Mouse (Mus musculus) Patski (cell line): ENCODE results near the gene Alox12e. TPM values are rescaled to one million over a fixed set of nuclear protein-coding genes. Genes with fewer than 3 reads are reported as not detected.

Experiments
- ATAC-seq: fragments of 100-300 bp; one replicate; pipeline ENCODE4 v1.8.0; 2021
- CTCF ChIA-PET: fragments of 350-600 bp; sonication (Branson Sonifier 250); formaldehyde crosslinking; loops from one replicate; lab custom pipeline; 2022; ENCODE audit warnings: inconsistent platforms; lab: Charles Lee
- POLR2A ChIA-PET: fragments of 350-600 bp; sonication (Branson Sonifier 250); formaldehyde crosslinking; loops from one replicate; lab custom pipeline; 2022; ENCODE audit warnings: antibody characterized with exemption, inconsistent platforms; lab: Charles Lee
- DNase-seq: peaks from one replicate; pipeline ENCODE4 v3.0.0-alpha.2; 2011; ENCODE audit warnings: low read depth, low spot score
- H3K27me3 ChIP-seq: fragments of 371-371 bp; one replicate; pipeline ENCODE4 v1.5.1; 2021
- CTCF ChIP-seq: fragments of 100-300 bp; IDR thresholded peaks from one replicate; pipeline ENCODE4 v1.5.1; 2021
- in situ Hi-C: fragments of 300-500 bp; cut with MboI; formaldehyde crosslinking; loops from 3 replicates; pipeline ENCODE4 v1.11.1; 2018; ENCODE audit warnings: low pct_unique_long_range_greater_than_20kb, mixed read lengths
- polyA plus RNA-seq: library from polyadenylated mRNA; unstranded; gene quantifications from one replicate; pipeline ENCODE4 v1.2.3, GENCODE M21; 2021

Gene Alox12e
- polyA plus RNA-seq, 1 experiment from 2014 or later = not detected

GRCm38 (mm10) chr11:70289236-70289635 lies 33.2 kb downstream of the Alox12e start:
- DNase-seq = peak; percentile 60
- TF ChIP-seq CTCF = no peak
- ChIA-PET POLR2A (interaction anchor here (0.6 to 1.6 kb wide), 2 partner anchors 10 to 48 kb away, joined by 4 read pairs; no protein-coding TSS in a partner anchor), CTCF (no interaction called here)
- ATAC-seq = no peak
- in situ Hi-C loops = no loop called here
- peaks cover 9% of the 10 kb centered on the region for H3K27me3 ChIP-seq

- TF ChIP-seq CTCF = no peak
- ATAC-seq (no peak), DNase-seq (no peak)
- CTCF ChIA-PET = no interaction called here
- in situ Hi-C loops = no loop called here
- peaks cover 4% of the 10 kb centered on the region for H3K27me3 ChIP-seq
- POLR2A ChIA-PET = no interaction called here
Observed at GRCm38 (mm10) chr11:70288102-70288501, 34.3 kb downstream of the Alox12e start.

- peaks cover 4% of the 10 kb centered on the region for H3K27me3 ChIP-seq
- ATAC-seq = no peak
- POLR2A ChIA-PET = no interaction called here
- CTCF ChIA-PET = no interaction called here
- no peak for DNase-seq
- no peak for TF ChIP-seq CTCF
- in situ Hi-C loops = no loop called here
Observed at GRCm38 (mm10) chr11:70285686-70286085, 36.7 kb downstream of the Alox12e start.

GRCm38 (mm10) chr11:70284757-70285156 lies 37.7 kb downstream of the Alox12e start:
- H3K27me3 ChIP-seq = peaks cover 11% of the 10 kb centered on the region
- DNase-seq = no peak
- in situ Hi-C loops = no loop called here

GRCm38 (mm10) chr11:70283666-70284065 lies 38.8 kb downstream of the Alox12e start:
- no peak for TF ChIP-seq CTCF
- peaks cover 14% of the 10 kb centered on the region for H3K27me3 ChIP-seq
- in situ Hi-C loops = no loop called here
- no peak for ATAC-seq
- ChIA-PET CTCF (no interaction called here), POLR2A (no interaction called here)
- no peak for DNase-seq

More at GRCm38 (mm10) chr11:70284757-70285156, 37.7 kb downstream of the Alox12e start:
- ATAC-seq = no peak
- ChIA-PET CTCF (no interaction called here), POLR2A (no interaction called here)
- TF ChIP-seq CTCF = no peak

GRCm38 (mm10) chr11:70280441-70280840 lies 42.0 kb downstream of the Alox12e start:
- peaks cover 34% of the 10 kb centered on the region for H3K27me3 ChIP-seq
- ChIA-PET POLR2A (no interaction called here), CTCF (no interaction called here)
- in situ Hi-C loops = no loop called here
- ATAC-seq = no peak
- TF ChIP-seq CTCF = no peak
- no peak for DNase-seq

- CTCF ChIA-PET = interaction anchor here (0.9 kb wide), 1 partner anchor 9 kb away, joined by 3 read pairs; no protein-coding TSS in a partner anchor
- POLR2A ChIA-PET = no interaction called here
- in situ Hi-C loops = no loop called here
- no peak for DNase-seq
- ATAC-seq = no peak
- H3K27me3 ChIP-seq = peaks cover 31% of the 10 kb centered on the region
- TF ChIP-seq CTCF = no peak
Observed at GRCm38 (mm10) chr11:70278961-70279360, 43.5 kb downstream of the Alox12e start.

GRCm38 (mm10) chr11:70271641-70272040 lies 50.8 kb downstream of the Alox12e start:
- ATAC-seq = no peak
- no peak for TF ChIP-seq CTCF
- ChIA-PET POLR2A (no interaction called here), CTCF (interaction anchor here (1.2 kb wide), 1 partner anchor 19 kb away, joined by 3 read pairs; no protein-coding TSS in a partner anchor)
- H3K27me3 ChIP-seq = peaks cover 25% of the 10 kb centered on the region
- no peak for DNase-seq
- in situ Hi-C loops = no loop called here

GRCm38 (mm10) chr11:70266405-70266804 lies 56.0 kb downstream of the Alox12e start:
- ATAC-seq (no peak), DNase-seq (no peak)
- in situ Hi-C loops = no loop called here
- TF ChIP-seq CTCF = no peak
- peaks cover 39% of the 10 kb centered on the region for H3K27me3 ChIP-seq
- ChIA-PET POLR2A (no interaction called here), CTCF (no interaction called here)

- ChIA-PET CTCF (no interaction called here), POLR2A (no interaction called here)
- peaks cover 38% of the 10 kb centered on the region for H3K27me3 ChIP-seq
- no peak for TF ChIP-seq CTCF
- in situ Hi-C loops = no loop called here
- DNase-seq = no peak
- ATAC-seq = no peak
Observed at GRCm38 (mm10) chr11:70265819-70266218, 56.6 kb downstream of the Alox12e start.

Other genes starting within 250 kb of the Alox12e start
- gene Asgr2, start 230.0 kb downstream of the Alox12e start, polyA plus RNA-seq = not detected
- gene Mgl2, start 192.3 kb downstream of the Alox12e start, polyA plus RNA-seq = not detected
- not detected for gene Clec10a, start 166.4 kb downstream of the Alox12e start, polyA plus RNA-seq
- gene Slc16a11, start 109.9 kb downstream of the Alox12e start, polyA plus RNA-seq = 1.9 TPM
- 12.2 TPM for gene Slc16a13, start 101.6 kb downstream of the Alox12e start, polyA plus RNA-seq
- not detected for gene Bcl6b, start 92.8 kb downstream of the Alox12e start, polyA plus RNA-seq
- 50.1 TPM for gene 0610010K14Rik, start 84.7 kb downstream of the Alox12e start, polyA plus RNA-seq
- 4.3 TPM for gene Gm21988, start 82.8 kb downstream of the Alox12e start, polyA plus RNA-seq
- gene Rnasek, start 82.8 kb downstream of the Alox12e start, polyA plus RNA-seq = 145 TPM
- gene Alox12, start 67.3 kb downstream of the Alox12e start, polyA plus RNA-seq = 0.03 TPM
- gene Alox15, start 29.4 kb upstream of the Alox12e start, polyA plus RNA-seq = not detected
- gene Pelp1, start 87.4 kb upstream of the Alox12e start, polyA plus RNA-seq = 31.0 TPM
- 22.5 TPM for gene Arrb2, start 110.0 kb upstream of the Alox12e start, polyA plus RNA-seq
- gene Med11, start 129.3 kb upstream of the Alox12e start, polyA plus RNA-seq = 41.3 TPM
- 3.5 TPM for gene Zmynd15, start 136.8 kb upstream of the Alox12e start, polyA plus RNA-seq
- gene Cxcl16, start 137.4 kb upstream of the Alox12e start, polyA plus RNA-seq = 32.7 TPM
- gene Tm4sf5, start 182.6 kb upstream of the Alox12e start, polyA plus RNA-seq = 0.41 TPM
- not detected for gene Vmo1, start 192.0 kb upstream of the Alox12e start, polyA plus RNA-seq
- gene Gltpd2, start 196.6 kb upstream of the Alox12e start, polyA plus RNA-seq = not detected
- gene Psmb6, start 202.7 kb upstream of the Alox12e start, polyA plus RNA-seq = 323 TPM
- not detected for gene Gm40193, start 210.3 kb upstream of the Alox12e start, polyA plus RNA-seq
- 13.8 TPM for gene Pld2, start 217.4 kb upstream of the Alox12e start, polyA plus RNA-seq
- gene Mink1, start 240.3 kb upstream of the Alox12e start, polyA plus RNA-seq = 63.2 TPM